Mouse (Mus musculus) frontal cortex, adult (tissue): ENCODE measurements around the gene Lrrfip1.
A peak's percentile ranks its signal among the peaks of the same experiment; 100 is the strongest.

Experiments used
- ATAC-seq: cut with Nextera tagmentation; 2 replicates; pipeline ENCODE4 v1.9.2; 2017; ENCODE audit warnings: mild to moderate bottlenecking, moderate library complexity, mixed read lengths; ENCODE audit not compliant: low TSS enrichment

The Lrrfip1 gene

GRCm38 (mm10) chr1:91056416-91056815 is 57.9 kb downstream of the Lrrfip1 start:
- no peak for ATAC-seq

GRCm38 (mm10) chr1:91057311-91058245 is 59.0 kb downstream of the Lrrfip1 start:
- no peak for ATAC-seq

DNA sequence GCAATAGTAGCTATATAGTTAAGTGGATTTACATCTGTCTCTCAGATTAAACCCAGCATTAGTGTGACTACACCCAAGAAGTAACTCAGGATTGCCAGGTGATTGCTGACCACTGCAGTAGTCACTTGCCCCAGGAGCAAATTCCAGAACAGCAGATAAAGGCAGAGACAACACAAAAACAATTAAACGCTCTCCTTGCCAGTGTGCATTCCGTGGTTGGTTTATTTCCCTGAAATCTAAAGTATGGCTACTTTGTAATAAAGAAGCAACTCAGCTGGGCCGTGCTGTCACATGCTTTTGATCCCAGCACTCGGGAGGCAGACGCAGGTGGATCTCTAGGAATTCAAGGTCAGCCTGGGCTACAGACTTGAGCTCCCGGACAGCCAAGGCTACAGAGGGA is 59.7 kb downstream of the Lrrfip1 start:
- no peak for ATAC-seq

GRCm38 (mm10) chr1:91059792-91060604 is 61.5 kb downstream of the Lrrfip1 start:
- no peak for ATAC-seq

DNA sequence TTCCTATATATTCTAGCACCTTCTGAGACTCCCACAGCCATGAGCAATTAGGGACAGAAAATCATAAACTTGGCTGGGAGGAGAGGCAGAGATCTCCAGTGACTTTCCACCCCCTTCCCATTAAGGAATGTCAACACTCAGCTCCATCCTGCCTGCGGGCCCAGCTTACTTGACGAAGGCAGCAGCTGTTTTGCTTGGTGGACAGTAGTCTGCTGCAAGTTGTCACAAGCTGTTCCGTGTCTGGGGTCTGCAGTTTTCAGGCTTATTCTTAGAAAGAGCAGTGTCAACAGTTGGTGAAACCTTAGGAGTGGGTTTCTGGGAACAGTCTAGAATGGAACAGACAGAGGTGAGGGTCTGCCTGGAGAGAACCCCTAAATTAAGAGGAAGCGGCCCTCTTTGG is 62.6 kb downstream of the Lrrfip1 start:
- ATAC-seq: no peak

- peak; percentile 73 for ATAC-seq
Observed at GRCm38 (mm10) chr1:91062363-91062762, 63.8 kb downstream of the Lrrfip1 start.

DNA sequence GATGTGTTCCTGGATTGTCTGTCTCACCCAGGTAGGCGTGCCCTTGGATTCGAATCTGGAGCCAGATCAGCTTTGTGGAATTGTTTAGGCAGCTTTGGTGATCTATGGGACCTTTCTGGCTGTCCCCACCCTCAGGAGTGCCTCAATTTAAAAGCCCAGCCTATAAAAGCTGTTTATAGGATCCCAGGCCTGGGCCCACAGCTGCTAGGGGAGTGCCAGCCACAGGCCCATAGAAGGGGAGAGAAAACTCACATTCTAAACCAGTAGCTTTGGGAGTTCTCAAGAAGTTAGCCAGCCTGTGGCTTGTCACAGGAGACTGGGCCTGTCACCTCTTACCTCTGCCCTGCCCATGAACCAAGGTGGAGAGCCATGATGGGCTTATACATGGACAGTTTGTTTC is 65.5 kb downstream of the Lrrfip1 start:
- no peak for ATAC-seq

GRCm38 (mm10) chr1:91064903-91065525 is 66.5 kb downstream of the Lrrfip1 start:
- peak; percentile 55 for ATAC-seq

GRCm38 (mm10) chr1:91066061-91066460 is 67.5 kb downstream of the Lrrfip1 start:
- no peak for ATAC-seq

DNA sequence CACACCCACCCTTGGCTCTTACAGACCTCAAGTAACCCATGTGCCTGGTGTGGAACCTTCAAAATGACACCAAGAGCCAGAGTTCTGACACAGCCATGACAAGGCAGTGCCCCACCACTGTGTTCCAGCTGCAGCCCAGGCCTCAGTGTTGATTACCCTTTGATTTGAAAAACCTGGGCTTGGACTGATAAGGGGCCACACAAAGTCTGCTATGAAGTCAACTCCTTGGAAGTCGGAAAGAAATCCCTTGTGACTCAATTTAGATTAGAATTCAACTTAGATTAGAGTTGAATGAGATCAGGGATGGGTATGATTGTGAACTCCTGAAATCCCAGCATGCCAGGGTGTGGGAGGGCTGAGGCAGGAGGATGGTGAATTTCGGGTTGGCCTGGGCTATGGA is 68.1 kb downstream of the Lrrfip1 start:
- no peak for ATAC-seq

- ATAC-seq: no peak
Observed at GRCm38 (mm10) chr1:91067716-91068115, 69.2 kb downstream of the Lrrfip1 start.

DNA sequence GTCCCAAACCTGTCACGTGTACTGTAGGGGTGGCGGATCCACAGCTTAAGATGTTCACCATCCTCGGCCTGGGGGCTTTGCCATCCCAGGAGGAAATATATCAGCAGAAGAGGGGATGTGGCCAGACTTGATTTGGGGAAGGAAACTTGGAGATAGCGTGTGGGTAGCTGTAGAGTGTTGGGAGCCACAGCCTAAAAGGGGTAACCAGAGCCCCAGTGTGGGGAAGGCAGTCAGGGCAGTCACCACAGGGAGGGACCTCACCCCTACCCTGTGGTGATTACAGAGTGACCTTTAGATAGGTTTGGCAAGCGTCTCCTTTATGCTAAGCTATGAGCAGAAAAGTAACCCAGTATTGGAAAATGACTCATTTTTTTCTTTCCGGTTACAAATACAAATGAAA is 71.0 kb downstream of the Lrrfip1 start:
- ATAC-seq: no peak

GRCm38 (mm10) chr1:91070547-91070946 is 72.0 kb downstream of the Lrrfip1 start:
- no peak for ATAC-seq

DNA sequence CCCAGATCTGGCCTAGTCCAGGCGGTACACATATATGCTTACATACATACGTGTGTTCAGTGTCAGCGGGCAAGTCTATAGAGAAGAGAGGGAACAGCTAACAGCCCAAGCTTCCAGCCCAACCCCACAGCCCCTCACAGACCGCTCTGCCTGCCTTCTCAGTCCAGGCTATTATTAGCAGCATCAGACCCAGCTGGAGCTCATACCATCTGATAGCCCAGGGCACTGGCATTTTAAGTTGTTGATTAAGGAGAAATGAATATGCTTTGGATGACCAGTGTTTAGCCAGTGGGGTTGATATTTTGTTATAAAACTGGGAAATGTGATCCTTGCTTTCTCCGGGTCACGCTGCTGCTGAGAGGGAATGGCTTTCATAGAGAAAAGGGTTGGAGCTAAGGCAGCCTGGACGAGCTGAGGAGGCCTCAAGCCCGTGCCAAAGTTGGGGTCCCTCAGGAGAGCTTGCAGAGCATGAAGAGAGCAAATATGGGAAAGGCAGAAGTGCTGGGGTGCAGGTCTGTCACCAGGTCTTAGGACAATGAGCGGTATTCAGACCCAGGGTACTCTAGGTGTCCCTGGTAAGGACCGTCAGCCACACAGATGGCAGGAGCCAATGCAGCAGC is 73.2 kb downstream of the Lrrfip1 start:
- ATAC-seq: no peak

- ATAC-seq: no peak
Observed at GRCm38 (mm10) chr1:91076946-91077345, 78.4 kb downstream of the Lrrfip1 start.

DNA sequence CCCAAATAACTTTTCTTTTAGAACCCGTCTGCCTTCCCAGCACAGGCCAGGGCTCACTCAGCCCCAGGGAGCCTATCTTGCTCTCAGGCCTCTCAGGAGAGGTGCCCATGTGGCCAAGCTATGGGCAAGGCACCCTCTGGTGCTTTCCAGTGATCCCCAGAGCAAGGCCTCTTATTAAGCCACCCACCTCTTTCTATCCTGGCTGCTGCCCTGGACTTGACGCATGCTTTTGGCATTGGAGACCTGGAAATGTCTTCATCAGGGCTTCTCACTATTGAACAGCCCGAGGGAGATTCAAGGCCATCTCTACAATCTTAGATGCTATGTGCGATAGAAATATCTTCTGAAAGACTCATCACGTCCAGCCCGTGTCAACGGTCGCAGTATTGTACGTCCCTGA is 78.9 kb downstream of the Lrrfip1 start:
- no peak for ATAC-seq

GRCm38 (mm10) chr1:91077980-91078379 is 79.4 kb downstream of the Lrrfip1 start:
- no peak for ATAC-seq

DNA sequence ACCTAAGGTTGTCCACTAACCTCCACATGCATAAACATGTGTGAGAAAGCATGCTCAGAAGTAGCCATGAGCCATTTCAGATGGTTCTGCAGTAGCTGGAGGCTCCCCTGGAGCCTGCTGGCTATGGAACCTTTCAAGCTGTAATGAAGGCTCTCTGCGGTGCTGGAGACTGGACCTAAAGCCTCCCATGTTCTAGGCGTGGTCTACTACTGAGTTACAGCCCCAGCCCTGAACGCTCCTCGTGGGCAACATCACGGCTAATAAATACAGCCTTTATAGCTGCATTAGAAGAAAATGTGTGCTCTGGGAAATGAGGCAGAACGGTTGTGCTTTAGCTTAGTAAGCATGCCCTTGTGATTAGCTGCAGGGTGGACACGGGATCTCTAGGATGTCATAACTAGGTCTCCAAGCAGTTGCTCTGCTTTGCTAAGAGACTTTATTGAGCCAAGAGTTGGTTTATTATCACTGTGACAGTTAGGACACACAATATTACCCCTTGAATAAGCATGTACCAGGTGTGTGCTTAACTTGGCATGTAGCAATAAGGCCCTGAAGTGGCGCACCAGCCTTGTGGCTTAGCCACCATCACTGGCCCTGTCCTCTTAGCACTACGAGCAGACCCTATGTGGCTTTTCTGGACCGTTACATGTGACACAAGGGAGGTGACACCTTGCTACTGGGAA is 81.3 kb downstream of the Lrrfip1 start:
- no peak for ATAC-seq

DNA sequence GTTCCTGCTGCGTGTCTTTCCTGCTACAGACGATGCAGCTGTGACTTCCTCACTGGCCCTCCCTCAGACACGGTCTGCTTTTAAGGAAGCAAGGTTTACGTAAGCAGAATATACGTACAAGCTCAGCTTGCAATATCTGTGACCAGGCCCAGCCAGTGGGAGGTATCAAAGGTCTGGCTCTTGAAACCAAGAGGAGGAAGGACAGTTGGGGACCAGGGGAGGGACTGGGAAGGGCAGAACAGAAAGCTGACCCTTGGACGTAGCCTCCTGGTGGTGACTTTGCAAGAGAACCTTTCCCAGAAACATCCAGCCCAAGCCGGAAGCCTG is 81.8 kb downstream of the Lrrfip1 start:
- no peak for ATAC-seq

DNA sequence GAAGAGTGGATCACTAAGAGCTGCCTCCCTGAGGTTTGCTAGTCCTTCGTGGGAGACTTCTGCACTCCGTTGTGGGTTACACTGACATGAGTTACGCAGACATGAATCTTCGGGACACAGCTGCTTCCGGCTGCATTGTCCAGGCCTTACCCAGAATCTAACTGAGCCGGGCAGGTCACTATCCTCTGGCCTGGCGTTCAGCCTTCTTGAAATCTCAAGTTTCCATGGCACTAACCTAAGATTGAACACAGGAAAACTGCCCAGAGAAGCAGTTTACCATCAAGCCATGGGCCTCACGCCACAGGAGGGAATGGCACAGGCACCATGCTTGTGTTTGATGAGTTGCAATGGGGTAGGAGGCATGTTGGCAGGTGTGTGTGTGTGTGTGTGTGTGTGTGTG is 85.8 kb downstream of the Lrrfip1 start:
- ATAC-seq: no peak

DNA sequence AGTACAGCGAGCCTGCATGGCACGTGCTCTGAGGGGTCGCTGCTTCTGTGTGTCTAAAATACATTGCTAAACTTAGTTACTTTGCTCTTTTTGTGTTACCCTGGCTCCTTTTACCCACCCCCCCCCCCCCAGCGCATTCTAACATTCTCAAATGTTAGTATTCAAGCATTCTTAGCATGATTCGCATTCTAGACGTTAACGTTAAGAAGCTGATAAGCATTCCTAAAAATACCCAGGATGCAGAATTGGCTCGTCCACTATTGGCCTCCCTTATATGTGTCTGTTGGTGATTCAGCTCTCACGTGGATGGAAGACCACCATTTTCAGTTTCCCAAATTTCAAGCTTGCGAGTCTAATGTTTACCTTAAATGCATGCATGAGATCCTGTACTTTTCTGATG is 86.5 kb downstream of the Lrrfip1 start:
- no peak for ATAC-seq

GRCm38 (mm10) chr1:91085686-91086085 is 87.1 kb downstream of the Lrrfip1 start:
- ATAC-seq: no peak
